Mouse (Mus musculus): ENCODE measurements at regions not wholly inside any gene's neighbourhood (a gene's known extent, or its start where the extent isn't known, plus 50 kb on each side); places are given as distances from the start of the nearest gene placed in this dataset.

GRCm38 (mm10) chr14:33854181-33854580 lies 69.2 kb upstream of the Gdf10 start:
- peak in 1 of 2 experiments; percentile 24 for DNase-seq (ENCODE audit: low spot score in 2 of 2)

GRCm38 (mm10) chr14:33856992-33857391 lies 66.4 kb upstream of the Gdf10 start:
- no peak for DNase-seq (ENCODE audit: low spot score in 2 of 2)

- DNase-seq (ENCODE audit: low spot score in 2 of 2) = no peak
Observed at GRCm38 (mm10) chr14:33864796-33865195, 58.6 kb upstream of the Gdf10 start.

GRCm38 (mm10) chr14:33865746-33866145 lies 57.6 kb upstream of the Gdf10 start:
- no peak for DNase-seq (ENCODE audit: low spot score in 2 of 2)

- DNase-seq (ENCODE audit: low spot score in 2 of 2) = no peak
Observed at GRCm38 (mm10) chr14:33867674-33868073, 55.7 kb upstream of the Gdf10 start.

Data from gastrocnemius, postnatal 4 days (tissue).